Mouse (Mus musculus) thymus, adult 2 months (tissue): ENCODE data around the gene Rpl29. TPM values are rescaled to one million over a fixed set of nuclear protein-coding genes. Genes with fewer than 3 reads are reported as not detected.

Experiments
- DNase-seq: peaks from one replicate; pipeline ENCODE4 v3.0.0; 2021
- H3K27ac ChIP-seq: fragments of 200-500 bp; 2 replicates; pipeline ENCODE4 v1.5.1; 2012; ENCODE audit warnings: low read length, control low read depth; ENCODE audit not compliant: control insufficient read depth, insufficient read depth
- H3K27me3 ChIP-seq: fragments of 200-500 bp; 2 replicates; pipeline ENCODE4 v1.6.1; 2012; ENCODE audit warnings: mild to moderate bottlenecking, low read length, moderate library complexity, mixed read lengths; ENCODE audit not compliant: control insufficient read depth, insufficient read depth
- H3K36me3 ChIP-seq: fragments of 200-500 bp; 2 replicates; pipeline ENCODE4 v1.6.1; 2012; ENCODE audit warnings: mild to moderate bottlenecking, low read length, moderate library complexity; ENCODE audit not compliant: control insufficient read depth, insufficient read depth
- H3K4me1 ChIP-seq: fragments of 200-500 bp; replicated peaks from 2 replicates; pipeline ENCODE4 v1.6.1; 2012; ENCODE audit warnings: low read length; ENCODE audit not compliant: control insufficient read depth, insufficient read depth
- H3K4me3 ChIP-seq: fragments of 200-500 bp; 2 replicates; pipeline ENCODE4 v1.5.1; 2012; ENCODE audit warnings: mild to moderate bottlenecking, low read length, control low read depth, moderate library complexity; ENCODE audit not compliant: control insufficient read depth, insufficient read depth
- CTCF ChIP-seq: fragments of 200-500 bp; IDR thresholded peaks from 2 replicates; pipeline ENCODE4 v1.5.1; 2012; ENCODE audit warnings: mild to moderate bottlenecking, control low read depth, low read length, moderate library complexity, borderline replicate concordance; ENCODE audit not compliant: control insufficient read depth, poor library complexity, insufficient read depth; ENCODE audit errors: extremely low read depth
- POLR2A ChIP-seq: fragments of 200-500 bp; IDR thresholded peaks from 2 replicates; pipeline ENCODE4 v1.6.1; 2012; ENCODE audit warnings: mild to moderate bottlenecking, low read length, control low read depth, moderate library complexity; ENCODE audit not compliant: control insufficient read depth, poor library complexity, insufficient read depth; ENCODE audit errors: extremely low read depth
- WGBS: fragments of 180-500 bp; shearing (Covaris S2); methylation state at CpG from one replicate; pipeline ENCODE4 v1.1.7; 2018; 5-methylcytosine and 5-hydroxymethylcytosine counted together
- polyA plus RNA-seq: library from polyadenylated mRNA; depleted of rRNA; stranded (reverse); fragments of >200 nt; gene quantifications from 2 replicates; pipeline ENCODE4 v1.2.3, GENCODE M21; 2012

Rpl29 gene
- polyA plus RNA-seq, 1 experiment = 524 TPM

- H3K4me3 ChIP-seq = peak overlapping the region; percentile 43
- no peak for DNase-seq
- no peak overlapping the region for H3K27ac ChIP-seq
- no peaks in the 10 kb centered on the region for H3K36me3 ChIP-seq
- 31% methylated on average over 18 of the region's 20 CpGs for WGBS
- no peaks in the 10 kb centered on the region for H3K27me3 ChIP-seq
- TF ChIP-seq CTCF = no peak
- no peak for TF ChIP-seq POLR2A
- H3K4me1 ChIP-seq = peaks cover 9% of the 10 kb centered on the region
These were observed 25.0 kb downstream of the Rpl29 start for GRCm38 (mm10) chr9:106454071-106454761.

DNA sequence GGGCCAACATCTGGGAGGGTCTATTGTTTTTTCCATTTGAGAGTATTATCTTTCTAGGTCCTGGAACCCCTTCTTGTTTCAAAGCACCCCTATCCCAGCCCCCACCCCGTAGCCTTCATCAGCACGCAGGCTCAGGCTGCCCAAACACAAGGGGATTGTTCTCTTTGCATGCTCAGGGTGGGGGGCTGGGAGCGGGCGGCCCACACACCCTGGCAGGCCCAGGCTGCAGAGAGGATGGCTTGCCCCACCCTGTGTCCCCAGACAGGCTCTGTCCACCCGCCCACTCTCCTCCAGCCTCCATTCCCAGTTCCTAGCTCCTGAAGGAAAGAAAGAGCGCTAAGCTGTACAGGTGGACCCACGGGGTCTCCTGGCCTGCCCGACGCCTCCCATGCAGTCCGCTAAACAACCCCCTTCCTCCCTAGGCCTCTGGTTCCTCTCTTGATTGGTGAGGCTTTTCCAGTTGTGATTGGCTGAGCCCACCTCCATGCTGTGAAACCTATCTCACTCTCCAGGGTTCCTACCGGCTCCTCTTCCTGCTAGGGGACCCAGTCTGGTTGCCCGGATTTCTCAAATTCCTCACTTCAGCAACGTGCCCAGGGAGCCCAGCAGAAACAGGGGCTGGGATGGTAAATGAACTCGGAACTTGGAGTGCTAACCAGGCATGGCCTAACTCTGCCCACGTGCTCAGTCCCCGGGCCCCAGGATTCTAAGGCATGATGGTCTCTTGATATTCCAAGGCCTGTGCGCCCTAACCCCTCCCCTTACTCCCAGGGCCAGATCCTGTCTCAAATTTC, 25.8 kb downstream of the Rpl29 start:
- no peak overlapping the region for H3K27ac ChIP-seq
- H3K4me3 ChIP-seq = no peak overlapping the region

GRCm38 (mm10) chr9:106456325-106457162, 27.3 kb downstream of the Rpl29 start:
- H3K4me3 ChIP-seq = no peak overlapping the region
- TF ChIP-seq CTCF = no peak
- TF ChIP-seq POLR2A = no peak
- 90% methylated on average over 15 of the region's 15 CpGs for WGBS
- no peaks in the 10 kb centered on the region for H3K36me3 ChIP-seq
- no peak overlapping the region for H3K27ac ChIP-seq
- H3K27me3 ChIP-seq = no peaks in the 10 kb centered on the region
- peaks cover 9% of the 10 kb centered on the region for H3K4me1 ChIP-seq
- no peak for DNase-seq

More for the DNA sequence above, 25.8 kb downstream of the Rpl29 start:
- Histone ChIP-seq H3K4me1 (peaks cover 9% of the 10 kb centered on the region), H3K36me3 (no peaks in the 10 kb centered on the region), H3K27me3 (no peaks in the 10 kb centered on the region)
- no peak for TF ChIP-seq POLR2A
- no peak for TF ChIP-seq CTCF
- DNase-seq = no peak
- 89% methylated on average over 17 of the region's 17 CpGs for WGBS

GRCm38 (mm10) chr9:106457163-106457559, 27.9 kb downstream of the Rpl29 start:
- Histone ChIP-seq H3K27ac (no peak overlapping the region), H3K27me3 (no peaks in the 10 kb centered on the region), H3K4me1 (peaks cover 9% of the 10 kb centered on the region), H3K4me3 (no peak overlapping the region), H3K36me3 (no peaks in the 10 kb centered on the region)
- WGBS = 95% methylated on average over 9 of the region's 9 CpGs
- TF ChIP-seq CTCF (no peak), POLR2A (no peak)
- no peak for DNase-seq

- Histone ChIP-seq H3K27ac (no peak overlapping the region), H3K27me3 (no peaks in the 10 kb centered on the region), H3K4me1 (peaks cover 9% of the 10 kb centered on the region), H3K36me3 (no peaks in the 10 kb centered on the region), H3K4me3 (no peak overlapping the region)
- 97% methylated on average over 5 of the region's 5 CpGs for WGBS
- no peak for TF ChIP-seq POLR2A
- TF ChIP-seq CTCF = no peak
- no peak for DNase-seq
These were observed 28.7 kb downstream of the Rpl29 start for GRCm38 (mm10) chr9:106457920-106458319.

- no peaks in the 10 kb centered on the region for H3K36me3 ChIP-seq
- H3K4me3 ChIP-seq = no peak overlapping the region
- H3K4me1 ChIP-seq = peaks cover 2% of the 10 kb centered on the region; the same call in 1 of the 2 replicates
- TF ChIP-seq CTCF = no peak
- no peak for TF ChIP-seq POLR2A
- no peak overlapping the region for H3K27ac ChIP-seq
- WGBS = 93% methylated on average over 15 of the region's 15 CpGs
- H3K27me3 ChIP-seq = peaks cover 6% of the 10 kb centered on the region; the same call in 1 of the 2 replicates
- DNase-seq = no peak
These were observed 30.7 kb downstream of the Rpl29 start for GRCm38 (mm10) chr9:106459946-106460345.
